Mouse (Mus musculus) olfactory bulb, adult 2 months (tissue): ENCODE measurements around the gene Prr22.

Experiments
- CTCF ChIP-seq: fragments of 200-500 bp; IDR thresholded peaks from 2 replicates; pipeline ENCODE4 v1.5.1; 2012; ENCODE audit warnings: low read depth, mild to moderate bottlenecking, low read length, moderate library complexity; ENCODE audit not compliant: insufficient read depth
- POLR2A ChIP-seq: fragments of 200-500 bp; IDR thresholded peaks from 2 replicates; pipeline ENCODE4 v1.6.1; 2012; ENCODE audit warnings: mild to moderate bottlenecking, low read depth, low read length, moderate library complexity; ENCODE audit not compliant: insufficient read depth

DNA sequence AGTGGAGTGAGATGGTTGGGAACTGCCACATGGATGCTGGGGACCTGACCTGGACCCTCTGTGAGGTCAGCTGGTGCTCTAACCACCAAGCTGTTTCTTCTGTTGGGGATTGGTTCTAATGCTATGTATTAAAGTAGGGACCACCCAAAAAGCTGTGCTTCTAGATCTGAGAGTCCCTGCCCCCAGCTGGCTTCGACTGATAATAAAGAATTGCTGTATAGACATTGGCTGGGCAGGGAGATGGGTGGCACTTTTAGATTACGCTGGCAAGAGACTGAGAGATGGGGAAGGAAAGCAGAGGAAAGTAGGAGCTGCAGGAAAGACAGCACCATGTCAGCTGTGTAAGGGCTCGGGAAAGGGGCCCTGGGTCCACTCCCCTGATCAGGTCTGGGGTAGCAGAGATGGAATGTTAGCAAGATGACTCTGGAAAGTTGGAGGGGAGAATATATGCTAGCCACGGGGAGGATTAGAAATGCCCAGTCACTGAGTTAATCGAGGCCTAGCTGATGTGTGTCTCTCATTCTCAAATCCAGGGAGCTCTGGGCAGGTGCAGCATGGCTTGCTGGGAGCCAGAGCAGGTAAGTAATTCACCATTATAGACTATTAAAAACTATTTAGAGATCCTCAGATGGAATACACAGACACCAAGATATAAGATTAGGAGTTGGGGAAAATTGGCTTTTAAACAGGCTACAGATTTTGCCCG is 23.7 kb downstream of the Prr22 start:
- no peak for TF ChIP-seq CTCF
- TF ChIP-seq POLR2A: no peak
